ENCODE assay signal across 9 mouse cellular contexts in genomic region chr7:142393191-142393590, GRCm38 (mm10). TPM values are rescaled to one million over a fixed set of nuclear protein-coding genes. Genes with fewer than 3 reads are reported as not detected.
DNase-seq lines count a peak whose midpoint lies in the region; ATAC-seq lines count a peak whose summit lies in the region.
"Had no signal": no experiment of that assay in that cellular context is flagged by ENCODE, and none has a peak within 500 bp of the region (broad histone marks: within the 10 kb centered on the region; RNA-seq: fewer than 3 reads in every experiment).

No protein-coding gene starts in this region.

- peak overlapping the region; percentile 6; the same call in 1 of the 2 replicates for H3K4me2 ChIP-seq in heart, embryonic 13.5 days
- H3K4me2 ChIP-seq in neural tube, embryonic 15.5 days: no peak overlapping the region

- H3K4me1 ChIP-seq in heart, embryonic 13.5 days: peaks cover 18% of the 10 kb centered on the region; the same call in 1 of the 2 replicates
- peaks cover 3% of the 10 kb centered on the region for H3K4me1 ChIP-seq in neural tube, embryonic 15.5 days

- H3K27me3 ChIP-seq in heart, embryonic 13.5 days (replicated peaks): no peaks in the 10 kb centered on the region
- H3K27me3 ChIP-seq in neural tube, embryonic 15.5 days (replicated peaks): no peaks in the 10 kb centered on the region

- H3K27ac ChIP-seq in heart, embryonic 13.5 days (replicated peaks): peak overlapping the region; percentile 57
- no peak overlapping the region for H3K27ac ChIP-seq in neural tube, embryonic 15.5 days (replicated peaks)

- 25% methylated on average over 4 of the region's 4 CpGs for WGBS in heart, embryonic 13.5 days
- 41% methylated on average over 4 of the region's 4 CpGs for WGBS in neural tube, embryonic 15.5 days

- no peaks in the 10 kb centered on the region for H3K36me3 ChIP-seq in heart, embryonic 13.5 days
- no peaks in the 10 kb centered on the region for H3K36me3 ChIP-seq in neural tube, embryonic 15.5 days

- DNase-seq in heart, postnatal 25 days (ENCODE audit: low spot score): no peak
- DNase-seq in adipocyte (ENCODE audit: low spot score): peak; percentile 22
- DNase-seq in kidney, adult 8-10 months: peak; percentile 62 to 67
- peak; percentile 50 to 58 for DNase-seq in monocyte, adult 2 months (ENCODE audit: low read depth in 1 of 2, low spot score in 2 of 2)
- no peak for DNase-seq in left cerebral cortex, adult 18-20 months (ENCODE audit: low spot score in 2 of 2)
- no peak for DNase-seq in cerebellum, adult 8-10 months

- intact Hi-C loops in heart, postnatal 25 days (cut with DNase I): no loop called here

- ATAC-seq in heart, embryonic 13.5 days (ENCODE audit: extremely low read depth, insufficient number of reproducible peaks, low FRiP score, low TSS enrichment): peak; percentile 86
- ATAC-seq in neural tube, embryonic 15.5 days (ENCODE audit: low FRiP score): no peak

- no peak overlapping the region for H3K4me3 ChIP-seq in heart, embryonic 13.5 days
- H3K4me3 ChIP-seq in neural tube, embryonic 15.5 days (replicated peaks): no peak overlapping the region

- no peak overlapping the region for H3K9ac ChIP-seq in heart, embryonic 13.5 days
- no peak overlapping the region for H3K9ac ChIP-seq in neural tube, embryonic 15.5 days (replicated peaks)

- H3K9me3 ChIP-seq in heart, embryonic 13.5 days: no peaks in the 10 kb centered on the region
- H3K9me3 ChIP-seq in neural tube, embryonic 15.5 days (replicated peaks): no peaks in the 10 kb centered on the region

RNA-seq across cellular contexts. Expression of gene Ctsd, which starts 5.4 kb away (rescaled TPM):
- polyA plus RNA-seq in heart, embryonic 13.5 days (2015; fragmentation: Nextera tagmentation; extraction: Ambion mirVana): 443 and 485 TPM in 2 replicates
- 100 to 1,000 TPM; 692 to 727 TPM for total RNA-seq in heart, postnatal 25 days (2021)
- total RNA-seq in left cerebral cortex, adult 18-20 months (2021): 100 to 1,000 TPM; 307 to 342 TPM
- polyA plus RNA-seq in neural tube, embryonic 15.5 days (2015; fragmentation: Nextera tagmentation; extraction: Ambion mirVana): 304 and 310 TPM in 2 replicates

RNA-seq across cellular contexts. Expression of gene Gm49369, which starts 10.7 kb away (rescaled TPM):
- 2.3 TPM in 1 of 2 replicates, not detected in the other for polyA plus RNA-seq in heart, embryonic 13.5 days (2015; fragmentation: Nextera tagmentation; extraction: Ambion mirVana)
- 1 to 10 TPM; 3.0 to 4.1 TPM for total RNA-seq in heart, postnatal 25 days (2021)
- total RNA-seq in left cerebral cortex, adult 18-20 months (2021): 1 to 10 TPM in 1 of 2 experiments, not detected in 1; 6.0 TPM
- not detected in 2 replicates for polyA plus RNA-seq in neural tube, embryonic 15.5 days (2015; fragmentation: Nextera tagmentation; extraction: Ambion mirVana)

RNA-seq across cellular contexts. Expression of gene Ifitm10, which starts 19.6 kb away (rescaled TPM):
- 6.5 and 7.5 TPM in 2 replicates for polyA plus RNA-seq in heart, embryonic 13.5 days (2015; fragmentation: Nextera tagmentation; extraction: Ambion mirVana)
- total RNA-seq in heart, postnatal 25 days (2021): 1 to 10 TPM; 1.8 to 2.0 TPM
- 10 to 100 TPM; 35.2 to 38.2 TPM for total RNA-seq in left cerebral cortex, adult 18-20 months (2021)
- polyA plus RNA-seq in neural tube, embryonic 15.5 days (2015; fragmentation: Nextera tagmentation; extraction: Ambion mirVana): 13.5 and 14.7 TPM in 2 replicates

RNA-seq across cellular contexts. Expression of gene Syt8, which starts 41.5 kb away (rescaled TPM):
- polyA plus RNA-seq in heart, embryonic 13.5 days (2015; fragmentation: Nextera tagmentation; extraction: Ambion mirVana): 0.19 and 0.41 TPM in 2 replicates
- total RNA-seq in heart, postnatal 25 days (2021): not detected
- not detected for total RNA-seq in left cerebral cortex, adult 18-20 months (2021)
- polyA plus RNA-seq in neural tube, embryonic 15.5 days (2015; fragmentation: Nextera tagmentation; extraction: Ambion mirVana): 0.14 TPM in 1 of 2 replicates, not detected in the other
- total RNA-seq: adrenal gland, postnatal 4 days had no signal

RNA-seq across cellular contexts. Expression of gene Tnni2, which starts 48.4 kb away (rescaled TPM):
- polyA plus RNA-seq in heart, embryonic 13.5 days (2015; fragmentation: Nextera tagmentation; extraction: Ambion mirVana): 34.8 and 41.9 TPM in 2 replicates
- 1 to 10 TPM; 4.4 to 7.1 TPM for total RNA-seq in heart, postnatal 25 days (2021)
- under 1 TPM in 1 of 2 experiments, not detected in 1; 0.44 TPM for total RNA-seq in left cerebral cortex, adult 18-20 months (2021)
- polyA plus RNA-seq in neural tube, embryonic 15.5 days (2015; fragmentation: Nextera tagmentation; extraction: Ambion mirVana): 16.4 and 24.8 TPM in 2 replicates

Comparison
In these comparisons a context has a peak if more than half of its experiments do, and no peak if none do; other contexts are left out.
1. DNase-seq: peak in adipocyte (single experiment), kidney, adult 8-10 months (2 of 2) and monocyte, adult 2 months (2 of 2); none in heart, postnatal 25 days (single experiment), left cerebral cortex, adult 18-20 months (0 of 2) and cerebellum, adult 8-10 months (single experiment).
2. RNA of gene Ifitm10, which starts 19.6 kb away (total RNA-seq): 35.2 to 38.2 TPM in left cerebral cortex, adult 18-20 months; 1.8 to 2.0 TPM in heart, postnatal 25 days; every median in the first group is over 10 times any median in the second.